In genomic region chr16:23124398-23124797, GRCm38 (mm10) we compare ENCODE assay signal across 36 mouse cellular contexts. TPM values are rescaled to one million over a fixed set of nuclear protein-coding genes. Genes with fewer than 3 reads are reported as not detected.
"Had no signal": no experiment of that assay in that cellular context is flagged by ENCODE, and none has a peak within 500 bp of the region (broad histone marks: within the 10 kb centered on the region; RNA-seq: fewer than 3 reads in every experiment).

No protein-coding gene starts in this region.

- ATAC-seq: forebrain, postnatal 0 days; hindbrain, postnatal 0 days; intestine, embryonic 16.5 days had no signal

- H3K4me2 ChIP-seq: heart, embryonic 11.5 days; heart, embryonic 13.5 days; heart, embryonic 15.5 days; hindbrain, embryonic 13.5 days; hindbrain, embryonic 15.5 days; kidney, embryonic 15.5 days; limb, embryonic 13.5 days; limb, embryonic 15.5 days had no signal

- H3K4me3 ChIP-seq: heart, adult 2 months; heart, embryonic 13.5 days; heart, embryonic 15.5 days; hindbrain, embryonic 13.5 days; hindbrain, embryonic 15.5 days; kidney, embryonic 15.5 days; limb, embryonic 13.5 days; limb, embryonic 15.5 days had no signal

- H3K27me3 ChIP-seq: heart, embryonic 13.5 days; heart, embryonic 15.5 days; hindbrain, embryonic 13.5 days; hindbrain, embryonic 15.5 days; kidney, embryonic 15.5 days; limb, embryonic 13.5 days; limb, embryonic 15.5 days had no signal

- H3K27ac ChIP-seq: heart, adult 2 months; heart, embryonic 13.5 days; heart, embryonic 15.5 days; hindbrain, embryonic 13.5 days; hindbrain, embryonic 15.5 days; hindbrain, postnatal 0 days; kidney, embryonic 15.5 days; kidney, postnatal 0 days; limb, embryonic 13.5 days; limb, embryonic 15.5 days had no signal

- H3K9me3 ChIP-seq: heart, embryonic 13.5 days; heart, embryonic 15.5 days; hindbrain, embryonic 13.5 days; hindbrain, embryonic 15.5 days; kidney, embryonic 15.5 days; limb, embryonic 13.5 days; limb, embryonic 15.5 days had no signal

- DNase-seq: forebrain, postnatal 0 days; gastrocnemius, postnatal 14 days; gastrocnemius, postnatal 36 days; heart, adult 2 months; heart, postnatal 14 days; heart, postnatal 36 days; kidney, adult 11 months; kidney, adult 2 months; kidney, adult 9 months; kidney, postnatal 14 days; kidney, postnatal 36 days; layer of hippocampus, adult 9-11 months; layer of hippocampus, postnatal 36 days; left cerebral cortex, postnatal 4 days had no signal

- H3K9ac ChIP-seq: forebrain, postnatal 0 days; heart, embryonic 13.5 days; heart, embryonic 15.5 days; hindbrain, embryonic 13.5 days; hindbrain, embryonic 15.5 days; kidney, embryonic 15.5 days; limb, embryonic 13.5 days; limb, embryonic 15.5 days had no signal

RNA-seq across cellular contexts. Expression of gene Adipoq, which starts 21.9 kb away (rescaled TPM):
- total RNA-seq: hematopoietic stem cell, adult 5-6 weeks; hindbrain, postnatal 0 days; layer of hippocampus, adult 18-20 months; layer of hippocampus, adult 8-10 months; layer of hippocampus, postnatal 14 days; layer of hippocampus, postnatal 36 days; left cerebral cortex, adult 18-20 months; left cerebral cortex, adult 8-10 months; left cerebral cortex, postnatal 10 days; left cerebral cortex, postnatal 25 days; left cerebral cortex, postnatal 4 days had no signal
- polyA plus RNA-seq: forebrain, postnatal 0 days; heart, embryonic 15.5 days; hindbrain, embryonic 11.5 days; hindbrain, embryonic 13.5 days; hindbrain, embryonic 15.5 days; hindbrain, postnatal 0 days; intestine, embryonic 14.5 days; intestine, embryonic 16.5 days; kidney, embryonic 15.5 days; limb, embryonic 11.5 days; limb, embryonic 15.5 days had no signal
